Mouse (Mus musculus) liver, embryonic 14.5 days (tissue): ENCODE results near the gene Edf1. TPM values are rescaled to one million over a fixed set of nuclear protein-coding genes. Genes with fewer than 3 reads are reported as not detected.

Experiments
- ATAC-seq: fragments of 200-750 bp; cut with Nextera tagmentation; 2 replicates; pipeline ENCODE4 v1.8.0; 2017; ENCODE audit warnings: moderate number of reproducible peaks, mild to moderate bottlenecking, moderate library complexity; ENCODE audit not compliant: insufficient read depth
- DNase-seq, 3 experiments: peaks; one replicate each; pipeline ENCODE4 v3.0.0-alpha.2; 2012 to 2013; ENCODE audit warnings: low read depth in 3 of 3, low spot score in 3 of 3
- H3K27ac ChIP-seq: fragments of 300-500 bp; sonication (generic); 2 replicates; pipeline ENCODE4 v1.5.1; 2014; ENCODE audit warnings: moderate library complexity, mild to moderate bottlenecking, control low read depth, inconsistent platforms
- H3K27me3 ChIP-seq: fragments of 300-500 bp; sonication (generic); 2 replicates; pipeline ENCODE4 v1.6.1; 2014; ENCODE audit warnings: mild to moderate bottlenecking, low read length, moderate library complexity; ENCODE audit not compliant: control insufficient read depth, insufficient read depth
- H3K36me3 ChIP-seq: fragments of 300-500 bp; sonication (generic); replicated peaks from 2 replicates; pipeline ENCODE4 v1.6.1; 2014; ENCODE audit warnings: low read depth; ENCODE audit not compliant: control insufficient read depth, insufficient read depth
- H3K4me1 ChIP-seq, 2 experiments: fragments of 200-500 bp in 1 of 2; fragments of 300-500 bp in 1 of 2; sonication (generic) in 1 of 2; replicated peaks; 2 replicates each; pipeline ENCODE4 v1.6.1; 2012 to 2014; ENCODE audit warnings: antibody characterized with exemption in 1 of 2, inconsistent platforms in 1 of 2, low read length in 1 of 2; ENCODE audit not compliant: control insufficient read depth in 2 of 2, insufficient read depth in 2 of 2
- H3K4me2 ChIP-seq: fragments of 300-500 bp; sonication (generic); 2 replicates; pipeline ENCODE4 v1.6.1; 2014; ENCODE audit warnings: low read depth, mild to moderate bottlenecking, control low read depth, moderate library complexity
- H3K4me3 ChIP-seq, 2 experiments: fragments of 200-500 bp in 1 of 2; fragments of 300-500 bp in 1 of 2; sonication (generic) in 1 of 2; 2 replicates each; pipeline ENCODE4 v1.5.1; 2012 to 2014; ENCODE audit warnings: low read depth in 2 of 2, low read length in 2 of 2, mild to moderate bottlenecking in 2 of 2, control low read depth in 1 of 2, inconsistent platforms in 1 of 2, moderate library complexity in 1 of 2; ENCODE audit not compliant: insufficient read depth in 1 of 2
- H3K9ac ChIP-seq: fragments of 300-500 bp; sonication (generic); replicated peaks from 2 replicates; pipeline ENCODE4 v1.6.1; 2014; ENCODE audit warnings: mild to moderate bottlenecking, control low read depth, moderate library complexity
- H3K9me3 ChIP-seq: fragments of 300-500 bp; sonication (generic); 2 replicates; pipeline ENCODE4 v1.6.1; 2016; ENCODE audit warnings: low read length, mixed read lengths; ENCODE audit not compliant: control insufficient read depth
- CTCF ChIP-seq: IDR thresholded peaks from 2 replicates; pipeline ENCODE4 v1.5.1; 2016; ENCODE audit warnings: antibody characterized with exemption, low read depth, control low read depth
- EP300 ChIP-seq: IDR thresholded peaks from 2 replicates; pipeline ENCODE4 v1.6.1; 2016; ENCODE audit warnings: antibody characterized with exemption, low read depth
- WGBS: fragments of 180-500 bp; shearing (Covaris S2); extraction: QIAGEN DNeasy Blood & Tissue Kit; methylation state at CpG from one replicate; pipeline ENCODE4 v1.1.7; 2014; ENCODE audit not compliant: insufficient replicate concordance; 5-methylcytosine and 5-hydroxymethylcytosine counted together
- polyA plus RNA-seq, 2 experiments: library from polyadenylated mRNA; depleted of rRNA in 1 of 2; stranded (reverse) in 1 of 2; unstranded in 1 of 2; fragments of >200 nt; fragmentation: Nextera tagmentation in 1 of 2; extraction: Ambion mirVana in 1 of 2; gene quantifications; 2 replicates each; pipeline versions ENCODE4 v1.2.1 to v1.2.3; 2012 to 2014

Edf1 gene
- polyA plus RNA-seq, 2 experiments: 104 to 192 TPM

DNA sequence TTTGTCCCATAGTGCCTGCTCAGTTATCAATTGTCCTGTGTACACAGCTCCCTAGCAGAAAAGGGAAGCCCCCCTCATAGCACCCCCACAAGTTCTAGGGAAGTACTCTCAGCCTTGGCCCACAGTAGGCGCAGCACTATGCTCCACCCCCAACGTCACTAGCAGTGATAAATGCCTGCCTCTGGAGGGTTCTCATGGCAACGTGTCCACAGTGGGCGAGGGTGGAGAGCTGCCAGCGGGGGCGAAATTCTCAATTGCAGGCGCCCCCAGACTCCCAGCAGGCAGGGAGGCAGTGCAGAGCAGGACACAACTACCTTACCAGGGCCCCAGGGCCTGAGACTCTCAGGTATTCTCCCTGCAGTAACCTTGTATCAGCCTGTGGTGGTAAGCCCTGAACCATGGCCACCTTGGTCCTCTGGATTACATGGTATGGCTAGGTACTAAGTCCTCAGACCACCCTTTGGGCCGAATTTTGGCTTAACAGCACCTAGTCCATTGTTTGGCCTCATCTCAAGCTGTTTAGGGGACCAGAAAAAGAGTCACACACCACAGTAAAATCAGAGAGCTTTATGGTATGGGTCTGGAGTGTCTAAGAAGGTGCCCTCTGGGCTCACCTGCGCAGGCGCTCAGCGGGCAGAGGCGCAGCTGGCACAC, 24.9 kb downstream of the Edf1 start:
- Histone ChIP-seq H3K4me3 (no peak overlapping the region), H3K27me3 (peaks cover 36% of the 10 kb centered on the region), H3K4me2 (no peak overlapping the region), H3K9me3 (no peaks in the 10 kb centered on the region), H3K4me1 (0 out of 4 replicates have a peak, but pooled peaks cover 0 to 2% of the 10 kb centered on the region in 2 experiments), H3K9ac (no peak overlapping the region), H3K36me3 (peaks cover 7% of the 10 kb centered on the region), H3K27ac (no peak overlapping the region)
- 37% methylated on average over 12 of the region's 12 CpGs for WGBS
- no peak for DNase-seq
- no peak for ATAC-seq
- no peak for TF ChIP-seq CTCF
- TF ChIP-seq EP300: no peak

DNA sequence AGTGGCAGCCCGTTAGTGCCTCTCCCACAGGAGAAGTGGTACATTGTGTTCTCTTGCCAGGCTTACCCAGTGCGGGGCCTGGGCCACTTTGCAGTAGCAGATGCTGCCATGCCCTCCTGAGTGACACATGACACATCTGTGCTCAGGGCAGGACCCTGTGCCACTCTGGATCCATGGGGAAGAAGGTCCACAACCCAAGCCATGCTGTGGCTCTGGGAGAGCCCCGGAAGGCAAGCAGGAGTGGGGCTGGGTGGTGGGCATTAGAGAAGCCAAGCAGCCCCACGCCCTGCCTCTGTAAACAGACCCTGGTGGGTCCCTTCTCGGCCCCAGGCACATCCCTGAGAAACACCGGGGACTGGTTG, 25.5 kb downstream of the Edf1 start:
- no peak for DNase-seq
- H3K4me3 ChIP-seq: no peak overlapping the region
- H3K4me1 ChIP-seq: 0 out of 4 replicates have a peak, but pooled peaks cover 0 to 2% of the 10 kb centered on the region in 2 experiments
- no peak for TF ChIP-seq CTCF
- TF ChIP-seq EP300: no peak
- peaks cover 30% of the 10 kb centered on the region for H3K27me3 ChIP-seq
- H3K27ac ChIP-seq: no peak overlapping the region
- H3K4me2 ChIP-seq: no peak overlapping the region
- H3K9me3 ChIP-seq: no peaks in the 10 kb centered on the region
- WGBS: 64% methylated on average over 6 of the region's 6 CpGs
- peaks cover 7% of the 10 kb centered on the region for H3K36me3 ChIP-seq
- ATAC-seq: no peak
- H3K9ac ChIP-seq: no peak overlapping the region

DNA sequence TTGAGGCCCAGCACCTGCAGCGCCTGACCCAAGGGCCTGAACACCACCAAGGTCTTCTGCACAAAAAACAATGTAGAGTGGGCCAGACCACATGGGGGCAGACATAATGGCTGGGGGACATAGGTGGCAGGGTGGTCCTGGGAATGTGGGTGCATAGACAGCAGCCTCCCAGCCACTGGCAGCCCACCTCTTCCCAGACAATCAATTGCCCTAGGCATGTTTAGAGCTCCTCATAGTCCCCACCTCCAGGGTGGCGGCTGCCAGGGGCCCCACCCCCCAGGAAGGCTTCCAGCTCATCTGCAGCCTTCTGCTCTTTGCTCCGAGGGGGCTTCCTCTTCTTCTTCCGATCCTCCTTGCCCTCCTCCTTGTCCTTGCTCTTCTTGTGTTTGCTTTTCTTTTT, 25.9 kb downstream of the Edf1 start:
- TF ChIP-seq CTCF (no peak), EP300 (no peak)
- WGBS: 58% methylated on average over 4 of the region's 4 CpGs
- no peak overlapping the region for H3K4me2 ChIP-seq
- H3K4me3 ChIP-seq: no peak overlapping the region
- H3K27me3 ChIP-seq: peaks cover 26% of the 10 kb centered on the region
- H3K9ac ChIP-seq: no peak overlapping the region
- no peaks in the 10 kb centered on the region for H3K9me3 ChIP-seq
- DNase-seq: no peak
- H3K36me3 ChIP-seq: peaks cover 7% of the 10 kb centered on the region
- no peak for ATAC-seq
- H3K4me1 ChIP-seq: 0 out of 4 replicates have a peak, but pooled peaks cover 0 to 2% of the 10 kb centered on the region in 2 experiments
- H3K27ac ChIP-seq: no peak overlapping the region

DNA sequence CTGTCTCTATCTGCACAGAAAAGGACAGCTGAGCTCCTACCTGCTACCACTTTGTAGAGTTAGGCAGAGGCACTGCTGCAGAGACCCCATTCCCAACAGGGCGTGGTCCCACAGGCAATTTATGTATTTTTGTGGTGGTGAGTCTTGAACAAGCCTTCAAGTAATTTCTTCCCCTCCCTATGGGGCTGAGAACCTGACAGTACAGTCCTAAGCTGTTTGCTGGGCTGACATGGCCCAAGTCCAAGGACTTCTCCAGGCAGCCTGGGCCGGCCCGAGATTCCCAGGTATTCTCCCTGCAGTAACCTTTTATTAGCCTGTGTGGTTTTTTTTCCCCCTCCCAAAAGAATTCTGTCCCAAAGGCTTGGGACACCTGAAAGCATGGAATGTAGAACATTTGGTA, 26.5 kb downstream of the Edf1 start:
- no peak overlapping the region for H3K4me2 ChIP-seq
- H3K27ac ChIP-seq: no peak overlapping the region
- 80% methylated on average over 3 of the region's 3 CpGs for WGBS
- peaks cover 7% of the 10 kb centered on the region for H3K36me3 ChIP-seq
- no peak overlapping the region for H3K4me3 ChIP-seq
- DNase-seq (no peak), ATAC-seq (no peak)
- H3K27me3 ChIP-seq: peaks cover 20% of the 10 kb centered on the region
- TF ChIP-seq EP300: no peak
- TF ChIP-seq CTCF: no peak
- H3K9ac ChIP-seq: no peak overlapping the region
- no peaks in the 10 kb centered on the region for H3K9me3 ChIP-seq
- H3K4me1 ChIP-seq: 0 out of 4 replicates have a peak, but pooled peaks cover 0 to 2% of the 10 kb centered on the region in 2 experiments

DNA sequence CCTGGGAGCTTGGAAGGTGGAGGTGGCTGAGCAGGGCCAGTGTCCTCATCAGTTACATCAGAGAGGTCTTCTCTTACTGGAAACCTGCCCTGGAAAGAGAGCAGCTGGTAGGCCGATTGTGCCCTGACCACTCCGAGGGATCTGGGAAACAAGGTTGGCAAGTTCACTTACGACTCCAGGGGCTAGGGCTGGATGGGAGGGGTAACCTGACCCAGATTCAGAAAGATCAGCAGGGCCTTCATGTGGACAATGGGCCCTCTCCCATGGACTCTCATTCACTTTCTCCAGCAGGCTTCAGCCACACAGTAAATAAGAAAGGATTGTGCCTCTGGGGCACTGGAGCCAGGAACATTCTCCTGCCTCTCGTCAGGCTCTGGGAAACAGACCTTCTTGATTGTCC, 27.2 kb downstream of the Edf1 start:
- Histone ChIP-seq H3K27ac (no peak overlapping the region), H3K4me3 (no peak overlapping the region), H3K9ac (no peak overlapping the region), H3K36me3 (peaks cover 7% of the 10 kb centered on the region), H3K4me1 (0 out of 4 replicates have a peak, but pooled peaks cover 0 to 2% of the 10 kb centered on the region in 2 experiments), H3K4me2 (no peak overlapping the region), H3K27me3 (peaks cover 13% of the 10 kb centered on the region), H3K9me3 (no peaks in the 10 kb centered on the region)
- 81% methylated on average over 4 of the region's 4 CpGs for WGBS
- no peak for TF ChIP-seq CTCF
- no peak for TF ChIP-seq EP300
- no peak for ATAC-seq
- DNase-seq: no peak
